Mouse (Mus musculus) cerebellum, adult 2 months (tissue): ENCODE measurements around the gene Phkb. TPM values are rescaled to one million over a fixed set of nuclear protein-coding genes. Genes with fewer than 3 reads are reported as not detected.
A peak's percentile ranks its signal among the peaks of the same experiment; 100 is the strongest.

ENCODE experiments used
- DNase-seq, 2 experiments: peaks; one replicate each; pipeline ENCODE4 v3.0.0; 2021
- H3K27ac ChIP-seq: fragments of 200-500 bp; 2 replicates; pipeline ENCODE4 v1.5.1; 2012; ENCODE audit warnings: low read length, control low read depth, inconsistent platforms; ENCODE audit not compliant: insufficient read depth
- H3K27me3 ChIP-seq: fragments of 200-500 bp; 2 replicates; pipeline ENCODE4 v1.6.1; 2012; ENCODE audit warnings: inconsistent platforms, mild to moderate bottlenecking, low read length, moderate library complexity; ENCODE audit not compliant: control insufficient read depth, insufficient read depth
- H3K4me1 ChIP-seq: fragments of 200-500 bp; 2 replicates; pipeline ENCODE4 v1.6.1; 2011; ENCODE audit warnings: low read length; ENCODE audit not compliant: control insufficient read depth, insufficient read depth
- H3K4me3 ChIP-seq: fragments of 200-500 bp; replicated peaks from 2 replicates; pipeline ENCODE3; 2011; ENCODE audit warnings: mild to moderate bottlenecking, low read depth, low read length, control low read depth; ENCODE audit not compliant: insufficient read depth
- CTCF ChIP-seq: fragments of 200-500 bp; IDR thresholded peaks from 2 replicates; pipeline ENCODE4 v1.5.1; 2011; ENCODE audit warnings: low read depth, mild to moderate bottlenecking, control low read depth, low read length, moderate library complexity, borderline replicate concordance; ENCODE audit not compliant: insufficient read depth
- POLR2A ChIP-seq: fragments of 200-500 bp; IDR thresholded peaks from 2 replicates; pipeline ENCODE4 v1.6.1; 2011; ENCODE audit warnings: low read length, control low read depth, borderline replicate concordance; ENCODE audit not compliant: insufficient read depth
- WGBS: fragments of 180-500 bp; shearing (Covaris S2); methylation state at CpG from one replicate; pipeline ENCODE4 v1.1.7; 2018; 5-methylcytosine and 5-hydroxymethylcytosine counted together
- polyA plus RNA-seq: library from polyadenylated mRNA; depleted of rRNA; stranded (reverse); fragments of >200 nt; gene quantifications from 2 replicates; pipeline ENCODE4 v1.2.3, GENCODE M21; 2012

Gene Phkb
- polyA plus RNA-seq, 1 experiment, result 34.4 TPM

- 96% methylated on average over 4 of the region's 4 CpGs for WGBS
- Histone ChIP-seq H3K4me3 (no peak overlapping the region), H3K4me1 (no peaks in the 10 kb centered on the region), H3K27me3 (no peaks in the 10 kb centered on the region), H3K27ac (no peak overlapping the region)
- TF ChIP-seq POLR2A, result no peak
- TF ChIP-seq CTCF, result no peak
- DNase-seq, result no peak
These were observed 119.1 kb downstream of the Phkb start for GRCm38 (mm10) chr8:85959880-85960279.

- no peak for TF ChIP-seq POLR2A
- TF ChIP-seq CTCF, result no peak
- Histone ChIP-seq H3K4me1 (no peaks in the 10 kb centered on the region), H3K27me3 (no peaks in the 10 kb centered on the region), H3K27ac (no peak overlapping the region), H3K4me3 (no peak overlapping the region)
- no peak for DNase-seq
- 95% methylated on average over 4 of the region's 4 CpGs for WGBS
These were observed 136.9 kb downstream of the Phkb start for GRCm38 (mm10) chr8:85977588-85978077.

GRCm38 (mm10) chr8:85992911-85993310 lies 152.2 kb downstream of the Phkb start:
- 93% methylated on average over 1 of the region's 1 CpGs for WGBS
- no peaks in the 10 kb centered on the region for H3K4me1 ChIP-seq
- H3K27ac ChIP-seq, result no peak overlapping the region
- no peaks in the 10 kb centered on the region for H3K27me3 ChIP-seq
- TF ChIP-seq CTCF (no peak), POLR2A (no peak)
- DNase-seq, result no peak
- H3K4me3 ChIP-seq, result no peak overlapping the region

GRCm38 (mm10) chr8:85993661-85994060 lies 152.9 kb downstream of the Phkb start:
- Histone ChIP-seq H3K4me1 (no peaks in the 10 kb centered on the region), H3K27ac (no peak overlapping the region), H3K27me3 (no peaks in the 10 kb centered on the region), H3K4me3 (no peak overlapping the region)
- no peak for TF ChIP-seq CTCF
- no peak for TF ChIP-seq POLR2A
- DNase-seq, result no peak
- WGBS, result 100% methylated on average over 1 of the region's 1 CpGs

GRCm38 (mm10) chr8:85995971-85996370 lies 155.2 kb downstream of the Phkb start:
- WGBS, result 86% methylated on average over 1 of the region's 1 CpGs
- DNase-seq, result no peak
- TF ChIP-seq POLR2A (no peak), CTCF (no peak)
- no peaks in the 10 kb centered on the region for H3K27me3 ChIP-seq
- H3K4me1 ChIP-seq, result no peaks in the 10 kb centered on the region
- H3K4me3 ChIP-seq, result no peak overlapping the region
- H3K27ac ChIP-seq, result no peak overlapping the region

- no peaks in the 10 kb centered on the region for H3K4me1 ChIP-seq
These were observed 165.7 kb downstream of the Phkb start for GRCm38 (mm10) chr8:86006485-86006884.

GRCm38 (mm10) chr8:86016806-86017205 lies 176.0 kb downstream of the Phkb start:
- Histone ChIP-seq H3K4me1 (no peaks in the 10 kb centered on the region; the same call in 1 of the 2 replicates), H3K27me3 (no peaks in the 10 kb centered on the region), H3K4me3 (no peak overlapping the region), H3K27ac (no peak overlapping the region)
- TF ChIP-seq POLR2A, result no peak
- TF ChIP-seq CTCF, result no peak
- 20% methylated on average over 2 of the region's 2 CpGs for WGBS
- peak in 1 of 2 experiments; percentile 40 for DNase-seq

More at GRCm38 (mm10) chr8:86006485-86006884, 165.7 kb downstream of the Phkb start:
- H3K27me3 ChIP-seq, result no peaks in the 10 kb centered on the region
- no peak for TF ChIP-seq POLR2A
- TF ChIP-seq CTCF, result no peak
- no peak for DNase-seq
- H3K27ac ChIP-seq, result no peak overlapping the region
- H3K4me3 ChIP-seq, result no peak overlapping the region

- peak; percentile 79 to 92 for DNase-seq
- H3K27ac ChIP-seq, result peak overlapping the region; percentile 89
- WGBS, result 16% methylated on average over 6 of the region's 6 CpGs
- peaks cover 16% of the 10 kb centered on the region; the same call in 1 of the 2 replicates for H3K4me1 ChIP-seq
- H3K4me3 ChIP-seq, result no peak overlapping the region
- no peak; the same call in 1 of the 2 replicates for TF ChIP-seq POLR2A
- no peak for TF ChIP-seq CTCF
- H3K27me3 ChIP-seq, result no peaks in the 10 kb centered on the region
These were observed 188.0 kb downstream of the Phkb start for GRCm38 (mm10) chr8:86028646-86029312.
